Mouse (Mus musculus) lung, embryonic 16.5 days (tissue): ENCODE data around the gene Rhebl1. TPM values are rescaled to one million over a fixed set of nuclear protein-coding genes. Genes with fewer than 3 reads are reported as not detected.

Experiments
- ATAC-seq: fragments of 200-750 bp; cut with Nextera tagmentation; 2 replicates; pipeline ENCODE4 v1.8.0; 2017; ENCODE audit warnings: low read depth, mild to moderate bottlenecking, moderate library complexity
- H3K27ac ChIP-seq: fragments of 300-500 bp; sonication (generic); 2 replicates; pipeline ENCODE4 v1.5.1; 2014; ENCODE audit warnings: mild to moderate bottlenecking, control low read depth, low read length
- H3K27me3 ChIP-seq: fragments of 300-500 bp; sonication (generic); 2 replicates; pipeline ENCODE4 v1.6.1; 2014; ENCODE audit warnings: low read depth, low read length, mixed read lengths; ENCODE audit not compliant: control insufficient read depth, insufficient read depth
- H3K36me3 ChIP-seq: fragments of 300-500 bp; sonication (generic); 2 replicates; pipeline ENCODE4 v1.6.1; 2014; ENCODE audit warnings: low read length; ENCODE audit not compliant: control insufficient read depth, insufficient read depth
- H3K4me1 ChIP-seq: fragments of 300-500 bp; sonication (generic); replicated peaks from 2 replicates; pipeline ENCODE4 v1.6.1; 2014; ENCODE audit warnings: low read length, mixed read lengths; ENCODE audit not compliant: control insufficient read depth, insufficient read depth
- H3K4me2 ChIP-seq: fragments of 300-500 bp; sonication (generic); 2 replicates; pipeline ENCODE4 v1.6.1; 2014; ENCODE audit warnings: low read depth, low read length, control low read depth
- H3K4me3 ChIP-seq: fragments of 300-500 bp; sonication (generic); 2 replicates; pipeline ENCODE4 v1.5.1; 2014; ENCODE audit warnings: mild to moderate bottlenecking, low read length, control low read depth
- H3K9ac ChIP-seq: fragments of 300-500 bp; sonication (generic); 2 replicates; pipeline ENCODE4 v1.6.1; 2014; ENCODE audit warnings: low read length, control low read depth
- H3K9me3 ChIP-seq: fragments of 300-500 bp; sonication (generic); 2 replicates; pipeline ENCODE4 v1.6.1; 2016; ENCODE audit warnings: low read length; ENCODE audit not compliant: control insufficient read depth
- WGBS: fragments of 180-500 bp; shearing (Covaris S2); extraction: QIAGEN DNeasy Blood & Tissue Kit; methylation state at CpG from one replicate; pipeline ENCODE4 v1.1.7; 2014; 5-methylcytosine and 5-hydroxymethylcytosine counted together
- polyA plus RNA-seq: library from polyadenylated mRNA; unstranded; fragments of >200 nt; fragmentation: Nextera tagmentation; extraction: Ambion mirVana; gene quantifications from 2 replicates; pipeline ENCODE4 v1.2.1, GENCODE M21; 2015

Gene Rhebl1
- polyA plus RNA-seq, 1 experiment from 2014 or later: 9.4 TPM

DNA sequence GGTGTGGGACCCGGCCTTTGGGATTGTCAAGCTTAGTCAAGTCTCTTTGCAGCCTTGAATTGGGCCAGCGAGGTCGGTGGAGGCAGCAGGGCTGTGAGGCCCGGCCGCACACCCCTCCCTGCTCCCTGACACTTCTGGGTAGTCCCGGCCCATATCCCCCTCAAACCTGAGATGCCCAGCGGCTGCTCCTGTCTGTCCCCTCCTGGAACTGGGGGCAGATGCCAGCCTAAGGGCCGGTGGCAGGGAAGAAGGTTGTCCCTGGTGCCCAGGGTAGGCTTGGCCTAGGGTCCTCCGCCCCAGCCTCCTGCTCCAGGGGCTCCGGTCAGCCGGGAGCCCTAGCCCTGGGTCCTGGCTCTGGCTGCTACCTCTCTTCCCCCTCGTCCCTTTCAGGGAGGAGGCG lies 60.3 kb downstream of the Rhebl1 start:
- Histone ChIP-seq H3K4me3 (no peak overlapping the region), H3K4me2 (no peak overlapping the region), H3K9ac (no peak overlapping the region), H3K9me3 (no peaks in the 10 kb centered on the region), H3K27me3 (no peaks in the 10 kb centered on the region), H3K36me3 (peaks cover 45% of the 10 kb centered on the region), H3K27ac (no peak overlapping the region), H3K4me1 (peaks cover 17% of the 10 kb centered on the region)
- WGBS: 91% methylated on average over 13 of the region's 13 CpGs
- no peak for ATAC-seq

DNA sequence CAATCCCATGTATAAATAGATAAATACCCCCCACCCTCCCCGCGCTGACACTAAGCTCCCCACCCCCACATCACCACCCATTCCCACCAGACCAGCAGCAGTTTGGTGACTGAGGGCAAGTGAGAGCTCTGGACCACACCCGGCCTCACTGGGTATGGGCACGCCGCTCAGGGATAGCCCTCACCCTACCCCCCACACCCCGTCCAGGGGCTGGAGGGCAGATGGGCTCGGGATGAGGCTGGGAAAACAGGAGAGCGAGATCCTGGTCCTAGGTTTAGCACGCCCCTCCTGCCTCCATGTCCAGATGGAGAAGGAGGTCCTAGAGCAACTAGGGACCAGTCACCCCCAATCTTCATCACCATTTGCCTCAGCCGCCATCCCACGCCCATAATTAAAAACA lies 61.1 kb downstream of the Rhebl1 start:
- WGBS: 89% methylated on average over 11 of the region's 11 CpGs
- Histone ChIP-seq H3K9ac (no peak overlapping the region), H3K36me3 (peaks cover 40% of the 10 kb centered on the region), H3K27me3 (no peaks in the 10 kb centered on the region), H3K27ac (no peak overlapping the region), H3K4me1 (peaks cover 19% of the 10 kb centered on the region), H3K9me3 (no peaks in the 10 kb centered on the region), H3K4me2 (no peak overlapping the region), H3K4me3 (no peak overlapping the region)
- no peak for ATAC-seq

DNA sequence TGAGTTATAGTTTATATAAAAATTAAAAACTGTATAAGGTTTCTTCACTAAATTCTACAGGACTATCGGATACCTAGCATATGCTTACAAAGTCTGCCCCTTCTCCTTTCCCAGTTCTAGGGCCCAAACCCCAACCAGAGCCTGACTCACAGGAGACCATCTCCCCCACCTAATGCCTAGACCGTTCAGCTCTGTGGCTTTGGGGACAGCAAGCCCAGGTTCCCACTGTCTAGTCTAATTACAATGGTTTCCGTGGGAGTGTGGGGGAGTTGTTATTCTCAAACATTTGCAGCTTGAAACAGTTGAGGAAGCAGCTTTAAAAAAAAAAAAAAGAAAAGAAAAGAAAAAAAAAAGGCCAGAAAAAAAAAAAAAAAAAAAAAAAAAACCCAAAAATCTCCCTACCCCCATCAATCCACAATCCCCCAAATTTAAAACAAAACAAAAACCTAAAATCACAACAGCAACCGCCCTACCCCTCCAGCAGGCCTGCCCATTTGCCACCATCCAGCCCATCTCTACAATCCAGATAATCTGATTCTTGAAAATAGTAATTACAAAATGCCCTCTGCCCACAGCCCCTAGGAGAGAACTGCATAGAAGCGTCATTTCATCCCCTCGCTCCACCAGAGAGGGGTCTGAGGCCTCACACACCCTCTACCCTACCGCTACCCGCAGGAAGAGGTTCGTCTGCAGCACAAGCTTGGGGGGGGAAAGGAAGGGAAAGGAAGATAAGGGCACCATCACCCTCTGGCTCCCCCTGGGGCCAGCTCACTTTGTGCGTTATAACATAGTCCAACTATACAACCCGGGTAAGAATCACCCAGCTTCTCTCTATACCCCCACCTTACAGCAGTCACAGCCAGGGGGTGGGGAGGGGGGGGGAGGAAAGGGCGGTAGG lies 61.9 kb downstream of the Rhebl1 start:
- no peaks in the 10 kb centered on the region for H3K27me3 ChIP-seq
- H3K4me3 ChIP-seq: peak overlapping the region; percentile 90; the same call in 1 of the 2 replicates
- H3K36me3 ChIP-seq: peaks cover 39% of the 10 kb centered on the region
- peaks cover 19% of the 10 kb centered on the region for H3K4me1 ChIP-seq
- H3K27ac ChIP-seq: peak overlapping the region; percentile 97
- H3K4me2 ChIP-seq: peak overlapping the region; percentile 53
- no peaks in the 10 kb centered on the region for H3K9me3 ChIP-seq
- no peak for ATAC-seq
- H3K9ac ChIP-seq: 0 out of 2 replicates have a peak overlapping the region, but pooled peaks have one; percentile 84
- WGBS: 51% methylated on average over 12 of the region's 12 CpGs

DNA sequence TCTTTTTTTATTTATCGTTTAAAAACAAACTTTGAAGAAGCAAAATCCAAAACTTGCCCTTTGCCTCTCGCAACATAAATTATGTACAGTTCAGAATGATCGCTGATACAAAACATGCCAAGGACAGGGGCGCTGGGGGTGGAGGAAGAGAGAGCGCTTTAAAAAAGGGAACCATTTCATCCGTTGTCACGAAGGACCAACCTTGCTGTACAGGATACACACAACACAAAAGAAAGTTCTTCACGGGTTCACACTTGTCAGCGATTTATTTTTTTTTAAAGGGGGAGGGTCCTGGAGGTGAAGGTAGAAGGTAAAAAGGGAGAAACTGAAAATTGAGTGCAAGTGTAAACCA lies 62.7 kb downstream of the Rhebl1 start:
- WGBS: 11% methylated on average over 9 of the region's 9 CpGs
- Histone ChIP-seq H3K4me1 (peaks cover 19% of the 10 kb centered on the region), H3K4me2 (peak overlapping the region; percentile 53), H3K27me3 (no peaks in the 10 kb centered on the region), H3K36me3 (peaks cover 35% of the 10 kb centered on the region), H3K27ac (peak overlapping the region; percentile 97), H3K4me3 (peak overlapping the region; percentile 90), H3K9ac (peak overlapping the region; percentile 84; the same call in 1 of the 2 replicates), H3K9me3 (no peaks in the 10 kb centered on the region)
- peak; percentile 48 for ATAC-seq

DNA sequence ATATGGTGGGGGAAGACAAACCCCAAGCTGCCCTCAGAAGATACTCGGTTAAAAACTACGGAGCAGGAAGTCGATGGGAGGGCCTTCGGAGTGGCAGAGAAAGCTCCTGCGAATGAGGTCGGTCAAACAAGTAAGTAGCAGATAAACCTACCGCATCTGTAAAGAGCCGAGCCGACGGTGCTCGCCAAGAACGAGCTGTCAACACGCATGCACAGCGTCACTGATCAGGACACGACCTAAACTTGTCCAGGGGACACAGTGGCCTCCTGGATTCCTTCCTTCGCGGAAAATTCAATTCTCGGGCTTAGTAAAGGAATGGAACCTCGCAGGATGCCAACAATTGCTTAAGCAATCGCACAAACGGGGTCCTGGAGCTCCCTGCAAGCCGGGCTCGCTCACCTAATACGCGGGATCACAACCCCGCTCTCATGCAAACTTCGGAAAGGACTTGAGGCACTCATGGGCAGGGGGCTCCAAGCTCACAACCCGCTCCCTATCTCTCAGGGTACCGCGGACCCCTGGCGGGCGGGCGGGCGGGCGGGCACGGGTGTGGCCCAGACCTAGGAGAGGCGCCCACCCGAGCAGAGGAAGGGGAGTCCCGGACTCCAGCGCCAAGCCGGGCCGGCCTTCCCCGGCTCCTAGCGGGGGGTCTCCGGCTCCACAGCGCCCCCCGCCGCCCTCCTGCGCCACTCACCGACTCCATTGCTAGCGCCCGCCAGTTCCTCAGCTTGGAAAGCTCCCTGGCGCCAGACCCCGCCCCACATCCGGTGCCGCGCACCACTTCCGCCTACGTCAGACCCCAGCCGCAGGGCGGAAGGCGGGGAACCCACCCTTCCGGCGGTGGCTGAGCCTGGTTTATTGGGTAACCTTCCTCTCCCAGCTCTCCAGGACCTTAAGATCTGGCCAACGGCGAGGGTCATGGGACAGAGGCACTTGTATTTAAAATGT lies 63.3 kb downstream of the Rhebl1 start, which contains the start of gene Prkag1:
Gene Prkag1 (minus strand): TSS at position 786 of the 948 bp plus-strand sequence.
- Histone ChIP-seq H3K9me3 (no peaks in the 10 kb centered on the region), H3K4me1 (peaks cover 19% of the 10 kb centered on the region), H3K9ac (peak within 1 kb of the TSS; percentile 84), H3K4me3 (peak within 1 kb of the TSS; percentile 90), H3K4me2 (peak within 1 kb of the TSS; percentile 69), H3K27ac (peak within 1 kb of the TSS; percentile 97), H3K27me3 (no peaks in the 10 kb centered on the region), H3K36me3 (peaks cover 30% of the 10 kb centered on the region)
- WGBS: 0% methylated on average over 55 of the region's 66 CpGs
- peak; percentile 98 for ATAC-seq

Other genes starting within 250 kb of the Rhebl1 start
- gene Ddx23, start 231.6 kb downstream of the Rhebl1 start, polyA plus RNA-seq: 21.6 and 24.0 TPM in 2 replicates
- gene Rnd1, start 217.1 kb downstream of the Rhebl1 start, polyA plus RNA-seq: 0.68 and 0.92 TPM in 2 replicates
- gene Ccdc65, start 186.3 kb downstream of the Rhebl1 start, polyA plus RNA-seq: 4.9 and 5.3 TPM in 2 replicates
- 32.5 and 33.5 TPM in 2 replicates for gene Fkbp11, start 166.3 kb downstream of the Rhebl1 start, polyA plus RNA-seq
- 40.2 and 40.6 TPM in 2 replicates for gene Arf3, start 131.3 kb downstream of the Rhebl1 start, polyA plus RNA-seq
- gene Wnt10b, start 116.4 kb downstream of the Rhebl1 start, polyA plus RNA-seq: 0.13 and 0.23 TPM in 2 replicates
- not detected in 2 replicates for gene Wnt1, start 104.7 kb downstream of the Rhebl1 start, polyA plus RNA-seq
- not detected in 2 replicates for gene Ddn, start 85.0 kb downstream of the Rhebl1 start, polyA plus RNA-seq
- gene Prkag1, start 63.0 kb downstream of the Rhebl1 start, polyA plus RNA-seq: 106 TPM in 2 replicates
- gene Kmt2d, start 23.3 kb downstream of the Rhebl1 start, polyA plus RNA-seq: 11.9 and 12.7 TPM in 2 replicates
- 1.4 and 2.4 TPM in 2 replicates for gene Dhh, start 4.0 kb upstream of the Rhebl1 start, polyA plus RNA-seq
- gene Lmbr1l, start 23.7 kb upstream of the Rhebl1 start, polyA plus RNA-seq: 15.7 and 17.3 TPM in 2 replicates
- 1,812 and 1,892 TPM in 2 replicates for gene Tuba1b, start 40.0 kb upstream of the Rhebl1 start, polyA plus RNA-seq
- gene Gm49450, start 59.0 kb upstream of the Rhebl1 start, polyA plus RNA-seq: not detected in 2 replicates
- 870 and 906 TPM in 2 replicates for gene Tuba1a, start 59.2 kb upstream of the Rhebl1 start, polyA plus RNA-seq
- gene Tuba1c, start 135.4 kb upstream of the Rhebl1 start, polyA plus RNA-seq: 226 and 230 TPM in 2 replicates
- 3.9 and 4.5 TPM in 2 replicates for gene Prph, start 160.6 kb upstream of the Rhebl1 start, polyA plus RNA-seq
- gene Troap, start 180.0 kb upstream of the Rhebl1 start, polyA plus RNA-seq: 39.5 and 41.1 TPM in 2 replicates
- not detected in 2 replicates for gene C1ql4, start 193.3 kb upstream of the Rhebl1 start, polyA plus RNA-seq
- gene Dnajc22, start 198.6 kb upstream of the Rhebl1 start, polyA plus RNA-seq: 1.6 and 2.4 TPM in 2 replicates
- gene Spats2, start 231.4 kb upstream of the Rhebl1 start, polyA plus RNA-seq: 27.1 and 30.1 TPM in 2 replicates